Mouse (Mus musculus): ENCODE results near the gene Tas2r119. TPM values are rescaled to one million over a fixed set of nuclear protein-coding genes. Genes with fewer than 3 reads are reported as not detected.
"Not testable (repeated sequence)": the region's sequence is repeated elsewhere in the genome, so short reads cannot be mapped to it uniquely, and the experiment has no call there.

Gene Tas2r119
- polyA plus RNA-seq, 1 experiment from 2014 or later = not detected

GRCm38 (mm10) chr15:32198561-32198960, 21.5 kb downstream of the Tas2r119 start:
- H3K4me2 ChIP-seq (ENCODE audit: low read depth, low read length) = no peak overlapping the region
- no peaks in the 10 kb centered on the region for H3K36me3 ChIP-seq (ENCODE audit: control insufficient read depth, insufficient read depth)
- 59% methylated on average over 5 of the region's 5 CpGs for WGBS (ENCODE audit: insufficient replicate concordance)
- no peaks in the 10 kb centered on the region for H3K4me1 ChIP-seq (ENCODE audit: control insufficient read depth, low read depth, low read length)
- H3K4me3 ChIP-seq (ENCODE audit: low read depth, low read length) = no peak overlapping the region
- no peak overlapping the region for H3K9ac ChIP-seq (ENCODE audit: low read depth, low read length)
- no peaks in the 10 kb centered on the region for H3K9me3 ChIP-seq (replicated peaks; ENCODE audit: control insufficient read depth, low read length)
- ATAC-seq (ENCODE audit: low read depth) = no peak
- no peak overlapping the region for H3K27ac ChIP-seq (ENCODE audit: low read length)
- no peaks in the 10 kb centered on the region for H3K27me3 ChIP-seq (ENCODE audit: control insufficient read depth, insufficient read depth, low read depth, low read length)

GRCm38 (mm10) chr15:32203242-32203641, 26.2 kb downstream of the Tas2r119 start:
- no peak for ATAC-seq (ENCODE audit: low read depth)
- H3K9ac ChIP-seq (ENCODE audit: low read depth, low read length) = no peak overlapping the region
- no peaks in the 10 kb centered on the region for H3K9me3 ChIP-seq (replicated peaks; ENCODE audit: control insufficient read depth, low read length)
- H3K4me1 ChIP-seq (ENCODE audit: control insufficient read depth, low read depth, low read length) = no peaks in the 10 kb centered on the region
- H3K4me2 ChIP-seq (ENCODE audit: low read depth, low read length) = no peak overlapping the region
- H3K4me3 ChIP-seq (ENCODE audit: low read depth, low read length) = no peak overlapping the region
- H3K27ac ChIP-seq (ENCODE audit: low read length) = no peak overlapping the region
- WGBS (ENCODE audit: insufficient replicate concordance) = 65% methylated on average over 5 of the region's 5 CpGs
- H3K36me3 ChIP-seq (ENCODE audit: control insufficient read depth, insufficient read depth) = no peaks in the 10 kb centered on the region
- H3K27me3 ChIP-seq (ENCODE audit: control insufficient read depth, insufficient read depth, low read depth, low read length) = no peaks in the 10 kb centered on the region

- WGBS (ENCODE audit: insufficient replicate concordance) = 67% methylated on average over 10 of the region's 10 CpGs
- no peak overlapping the region for H3K27ac ChIP-seq (ENCODE audit: low read length)
- no peak overlapping the region for H3K9ac ChIP-seq (ENCODE audit: low read depth, low read length)
- H3K27me3 ChIP-seq (ENCODE audit: control insufficient read depth, insufficient read depth, low read depth, low read length) = no peaks in the 10 kb centered on the region
- H3K36me3 ChIP-seq (ENCODE audit: control insufficient read depth, insufficient read depth) = no peaks in the 10 kb centered on the region
- no peak for ATAC-seq (ENCODE audit: low read depth)
- no peaks in the 10 kb centered on the region for H3K9me3 ChIP-seq (replicated peaks; ENCODE audit: control insufficient read depth, low read length)
- no peak overlapping the region for H3K4me3 ChIP-seq (ENCODE audit: low read depth, low read length)
- no peaks in the 10 kb centered on the region for H3K4me1 ChIP-seq (ENCODE audit: control insufficient read depth, low read depth, low read length)
- H3K4me2 ChIP-seq (ENCODE audit: low read depth, low read length) = no peak overlapping the region
These were observed 27.8 kb downstream of the Tas2r119 start for GRCm38 (mm10) chr15:32204908-32205307.

GRCm38 (mm10) chr15:32214687-32215086, 37.6 kb downstream of the Tas2r119 start:
- WGBS (ENCODE audit: insufficient replicate concordance) = 66% methylated on average over 10 of the region's 10 CpGs
- not testable (repeated sequence) for H3K9ac ChIP-seq (ENCODE audit: low read depth, low read length)

GRCm38 (mm10) chr15:32223028-32223427, 45.9 kb downstream of the Tas2r119 start:
- no peaks in the 10 kb centered on the region for H3K9me3 ChIP-seq (replicated peaks; ENCODE audit: control insufficient read depth, low read length)
- H3K27ac ChIP-seq (ENCODE audit: low read length) = no peak overlapping the region
- no peak overlapping the region for H3K9ac ChIP-seq (ENCODE audit: low read depth, low read length)
- no peaks in the 10 kb centered on the region for H3K36me3 ChIP-seq (ENCODE audit: control insufficient read depth, insufficient read depth)
- H3K27me3 ChIP-seq (ENCODE audit: control insufficient read depth, insufficient read depth, low read depth, low read length) = no peaks in the 10 kb centered on the region
- 67% methylated on average over 7 of the region's 7 CpGs for WGBS (ENCODE audit: insufficient replicate concordance)
- no peak overlapping the region for H3K4me3 ChIP-seq (ENCODE audit: low read depth, low read length)
- H3K4me1 ChIP-seq (ENCODE audit: control insufficient read depth, low read depth, low read length) = no peaks in the 10 kb centered on the region
- H3K4me2 ChIP-seq (ENCODE audit: low read depth, low read length) = no peak overlapping the region
- ATAC-seq (ENCODE audit: low read depth) = no peak

More at GRCm38 (mm10) chr15:32214687-32215086, 37.6 kb downstream of the Tas2r119 start:
- not testable (repeated sequence) for H3K27me3 ChIP-seq (ENCODE audit: control insufficient read depth, insufficient read depth, low read depth, low read length); H3K4me1 ChIP-seq (ENCODE audit: control insufficient read depth, low read depth, low read length); H3K4me3 ChIP-seq (ENCODE audit: low read depth, low read length); H3K27ac ChIP-seq (ENCODE audit: low read length); H3K36me3 ChIP-seq (ENCODE audit: control insufficient read depth, insufficient read depth); ATAC-seq (ENCODE audit: low read depth); H3K4me2 ChIP-seq (ENCODE audit: low read depth, low read length); H3K9me3 ChIP-seq (replicated peaks; ENCODE audit: control insufficient read depth, low read length)

GRCm38 (mm10) chr15:32225394-32225793, 48.3 kb downstream of the Tas2r119 start:
- H3K4me2 ChIP-seq (ENCODE audit: low read depth, low read length) = no peak overlapping the region
- no peaks in the 10 kb centered on the region for H3K27me3 ChIP-seq (ENCODE audit: control insufficient read depth, insufficient read depth, low read depth, low read length)
- H3K27ac ChIP-seq (ENCODE audit: low read length) = no peak overlapping the region
- no peak for ATAC-seq (ENCODE audit: low read depth)
- WGBS (ENCODE audit: insufficient replicate concordance) = 61% methylated on average over 3 of the region's 3 CpGs
- H3K9ac ChIP-seq (ENCODE audit: low read depth, low read length) = no peak overlapping the region
- H3K4me3 ChIP-seq (ENCODE audit: low read depth, low read length) = no peak overlapping the region
- no peaks in the 10 kb centered on the region for H3K9me3 ChIP-seq (replicated peaks; ENCODE audit: control insufficient read depth, low read length)
- H3K36me3 ChIP-seq (ENCODE audit: control insufficient read depth, insufficient read depth) = no peaks in the 10 kb centered on the region
- no peaks in the 10 kb centered on the region for H3K4me1 ChIP-seq (ENCODE audit: control insufficient read depth, low read depth, low read length)

- ATAC-seq (ENCODE audit: low read depth) = no peak
- no peak overlapping the region for H3K4me3 ChIP-seq (ENCODE audit: low read depth, low read length)
- H3K9me3 ChIP-seq (replicated peaks; ENCODE audit: control insufficient read depth, low read length) = no peaks in the 10 kb centered on the region
- WGBS (ENCODE audit: insufficient replicate concordance) = 58% methylated on average over 6 of the region's 6 CpGs
- no peaks in the 10 kb centered on the region for H3K4me1 ChIP-seq (ENCODE audit: control insufficient read depth, low read depth, low read length)
- H3K9ac ChIP-seq (ENCODE audit: low read depth, low read length) = no peak overlapping the region
- no peak overlapping the region for H3K4me2 ChIP-seq (ENCODE audit: low read depth, low read length)
- H3K27ac ChIP-seq (ENCODE audit: low read length) = no peak overlapping the region
- H3K36me3 ChIP-seq (ENCODE audit: control insufficient read depth, insufficient read depth) = no peaks in the 10 kb centered on the region
- H3K27me3 ChIP-seq (ENCODE audit: control insufficient read depth, insufficient read depth, low read depth, low read length) = no peaks in the 10 kb centered on the region
These were observed 49.3 kb downstream of the Tas2r119 start for GRCm38 (mm10) chr15:32226381-32226780.

GRCm38 (mm10) chr15:32226888-32227395, 49.9 kb downstream of the Tas2r119 start:
- H3K27ac ChIP-seq (ENCODE audit: low read length) = no peak overlapping the region
- no peaks in the 10 kb centered on the region for H3K4me1 ChIP-seq (ENCODE audit: control insufficient read depth, low read depth, low read length)
- H3K36me3 ChIP-seq (ENCODE audit: control insufficient read depth, insufficient read depth) = no peaks in the 10 kb centered on the region
- H3K27me3 ChIP-seq (ENCODE audit: control insufficient read depth, insufficient read depth, low read depth, low read length) = no peaks in the 10 kb centered on the region
- no peaks in the 10 kb centered on the region for H3K9me3 ChIP-seq (replicated peaks; ENCODE audit: control insufficient read depth, low read length)
- no peak overlapping the region for H3K9ac ChIP-seq (ENCODE audit: low read depth, low read length)
- 72% methylated on average over 7 of the region's 7 CpGs for WGBS (ENCODE audit: insufficient replicate concordance)
- ATAC-seq (ENCODE audit: low read depth) = no peak
- H3K4me2 ChIP-seq (ENCODE audit: low read depth, low read length) = no peak overlapping the region
- H3K4me3 ChIP-seq (ENCODE audit: low read depth, low read length) = no peak overlapping the region
